Mouse (Mus musculus): ENCODE measurements around the gene Olfr1326-ps1. TPM values are rescaled to one million over a fixed set of nuclear protein-coding genes. Genes with fewer than 3 reads are reported as not detected.

Olfr1326-ps1 gene
- not detected for total RNA-seq (2021)

DNA sequence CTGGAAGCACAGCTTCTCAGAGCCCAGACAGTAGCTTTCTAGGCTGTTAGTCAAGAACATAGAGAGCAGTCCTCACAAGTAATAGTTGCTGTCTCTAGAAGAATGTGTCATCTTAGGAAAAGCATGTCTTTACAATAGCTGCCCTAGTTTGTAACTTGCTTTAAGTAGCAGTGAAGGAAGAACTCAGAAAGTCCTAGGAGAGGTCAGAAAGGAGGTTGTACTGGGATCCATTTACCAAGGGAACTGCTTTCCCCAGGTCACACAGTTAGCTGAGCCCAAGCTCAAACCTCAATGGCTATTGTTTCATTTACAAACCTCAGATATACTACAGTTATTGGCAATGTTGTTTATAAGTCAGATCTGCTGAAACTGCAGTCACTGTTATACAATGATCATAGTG lies at the start of gene Olfr1326-ps1:
TSS of gene Olfr1326-ps1 (minus strand) at position 101 of the 400 bp plus-strand sequence.
- intact Hi-C loops (cut with DNase I): no loop called here
- no peak for DNase-seq (ENCODE audit: low spot score)

- no peak for DNase-seq (ENCODE audit: low spot score)
- intact Hi-C loops (cut with DNase I): no loop called here
Measured at GRCm38 (mm10) chrX:74592379-74592778, 17.7 kb upstream of the Olfr1326-ps1 start, which contains the start of gene Olfr1325. Gene Olfr1325, plus strand, starts transcription at chrX:74592679.

Other genes starting within 250 kb of the Olfr1326-ps1 start
- 1 to 10 TPM in 1 of 2 experiments, under 1 TPM in 1; 0.81 to 1.1 TPM for gene Plxna3, start 245.8 kb downstream of the Olfr1326-ps1 start, total RNA-seq (2021)
- 10 to 100 TPM; 30.6 to 36.7 TPM for gene Lage3, start 221.3 kb downstream of the Olfr1326-ps1 start, total RNA-seq (2021)
- gene Ubl4a, start 201.7 kb downstream of the Olfr1326-ps1 start, total RNA-seq (2021): 10 to 100 TPM; 65.9 to 69.6 TPM
- 1 to 10 TPM; 4.3 to 5.4 TPM for gene Slc10a3, start 201.5 kb downstream of the Olfr1326-ps1 start, total RNA-seq (2021)
- gene Fam3a, start 181.6 kb downstream of the Olfr1326-ps1 start, total RNA-seq (2021): 10 to 100 TPM; 15.4 to 19.3 TPM
- gene Ikbkg, start 181.6 kb downstream of the Olfr1326-ps1 start, total RNA-seq (2021): 10 to 100 TPM; 48.3 to 48.5 TPM
- 1 to 10 TPM; 5.8 to 6.5 TPM for gene G6pdx, start 145.7 kb downstream of the Olfr1326-ps1 start, total RNA-seq (2021)
- not detected for gene Gm6880, start 93.5 kb downstream of the Olfr1326-ps1 start, total RNA-seq (2021)
- not detected for gene Olfr1325, start 17.8 kb upstream of the Olfr1326-ps1 start, total RNA-seq (2021)
- not detected for gene Gm5640, start 70.7 kb upstream of the Olfr1326-ps1 start, total RNA-seq (2021)
- gene Gm6890, start 166.0 kb upstream of the Olfr1326-ps1 start, total RNA-seq (2021): not detected